Mouse (Mus musculus) midbrain, embryonic 12.5 days (tissue): ENCODE results near the gene 6820408C15Rik. TPM values are rescaled to one million over a fixed set of nuclear protein-coding genes. Genes with fewer than 3 reads are reported as not detected.

Experiments
- ATAC-seq: fragments of 200-750 bp; cut with Nextera tagmentation; 2 replicates; pipeline ENCODE4 v1.8.0; 2017; ENCODE audit warnings: low read depth, moderate TSS enrichment, moderate library complexity; ENCODE audit not compliant: low FRiP score
- H3K27ac ChIP-seq: fragments of 300-500 bp; sonication (generic); replicated peaks from 2 replicates; pipeline ENCODE4 v1.5.1; 2016; ENCODE audit warnings: mild to moderate bottlenecking
- H3K27me3 ChIP-seq: fragments of 300-500 bp; sonication (generic); 2 replicates; pipeline ENCODE4 v1.6.1; 2016; ENCODE audit warnings: mild to moderate bottlenecking
- H3K36me3 ChIP-seq: fragments of 300-500 bp; sonication (generic); 2 replicates; pipeline ENCODE4 v1.6.1; 2016
- H3K4me1 ChIP-seq: fragments of 300-500 bp; sonication (generic); 2 replicates; pipeline ENCODE4 v1.6.1; 2016
- H3K4me2 ChIP-seq: fragments of 300-500 bp; sonication (generic); replicated peaks from 2 replicates; pipeline ENCODE4 v1.6.1; 2016; ENCODE audit warnings: mild to moderate bottlenecking, moderate library complexity
- H3K4me3 ChIP-seq: fragments of 300-500 bp; sonication (generic); 2 replicates; pipeline ENCODE4 v1.5.1; 2016; ENCODE audit warnings: mild to moderate bottlenecking
- H3K9ac ChIP-seq: fragments of 300-500 bp; sonication (generic); replicated peaks from 2 replicates; pipeline ENCODE4 v1.6.1; 2016; ENCODE audit warnings: mild to moderate bottlenecking, moderate library complexity
- H3K9me3 ChIP-seq: fragments of 300-500 bp; sonication (generic); 2 replicates; pipeline ENCODE4 v1.6.1; 2016; ENCODE audit warnings: mild to moderate bottlenecking
- WGBS: fragments of 180-500 bp; shearing (Covaris S2); methylation state at CpG from one replicate; pipeline ENCODE4 v1.1.7; 2016; 5-methylcytosine and 5-hydroxymethylcytosine counted together
- polyA plus RNA-seq: library from polyadenylated mRNA; unstranded; fragments of >200 nt; fragmentation: Nextera tagmentation; extraction: Ambion mirVana; gene quantifications from 2 replicates; pipeline ENCODE4 v1.2.1, GENCODE M21; 2016

Gene 6820408C15Rik
- polyA plus RNA-seq, 1 experiment from 2014 or later: 0.54 TPM

DNA sequence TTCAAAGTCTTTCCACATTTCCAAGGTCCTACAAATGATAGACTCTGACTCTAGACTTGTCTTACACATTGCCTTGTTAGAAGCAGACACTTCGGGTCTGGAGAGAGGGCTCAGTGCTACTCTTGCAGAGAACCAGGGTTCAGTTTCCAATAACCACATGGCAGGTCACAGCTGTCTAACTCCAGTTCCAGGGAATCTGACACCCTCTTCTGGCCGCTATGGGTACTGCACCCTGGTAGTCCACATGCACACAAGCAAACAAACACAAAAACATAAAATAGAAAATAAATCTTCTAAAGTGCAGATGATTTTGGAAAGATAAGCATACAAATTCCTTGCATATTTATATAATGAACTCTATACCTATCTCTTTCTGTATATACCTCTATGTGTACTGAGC lies 71.6 kb downstream of the 6820408C15Rik start:
- no peak overlapping the region for H3K4me3 ChIP-seq
- no peaks in the 10 kb centered on the region for H3K27me3 ChIP-seq
- no peak overlapping the region for H3K9ac ChIP-seq
- no peak overlapping the region for H3K4me2 ChIP-seq
- no peak overlapping the region for H3K27ac ChIP-seq
- 74% methylated on average over 2 of the region's 2 CpGs for WGBS
- ATAC-seq: no peak
- H3K4me1 ChIP-seq: no peaks in the 10 kb centered on the region
- no peaks in the 10 kb centered on the region for H3K36me3 ChIP-seq
- no peaks in the 10 kb centered on the region for H3K9me3 ChIP-seq

DNA sequence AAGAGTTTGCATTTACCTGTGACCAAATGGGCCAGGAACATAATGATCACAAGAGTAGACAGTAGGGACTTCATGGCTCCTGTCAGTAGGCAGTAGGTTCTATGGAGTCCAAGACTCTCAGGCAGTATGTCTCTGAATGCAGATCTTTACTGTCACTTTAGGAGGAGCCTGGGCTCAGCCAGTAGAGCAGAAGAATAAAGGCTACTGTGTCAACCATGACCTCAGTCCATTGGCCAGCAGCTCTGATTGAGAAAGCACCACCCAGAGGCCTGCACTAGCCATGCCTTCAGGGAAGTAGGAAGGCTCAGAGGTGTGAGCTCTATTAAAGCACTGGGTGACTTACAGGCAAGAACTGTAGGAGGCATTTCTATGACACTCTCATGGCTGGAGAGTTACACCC lies 74.7 kb downstream of the 6820408C15Rik start, which contains the start of gene Defb22:
TSS of gene Defb22 (minus strand) at position 101 of the 400 bp plus-strand sequence.
- H3K27me3 ChIP-seq: no peaks in the 10 kb centered on the region
- no peak within 1 kb of the TSS for H3K4me2 ChIP-seq
- H3K9me3 ChIP-seq: no peaks in the 10 kb centered on the region
- no peak within 1 kb of the TSS for H3K4me3 ChIP-seq
- H3K9ac ChIP-seq: no peak within 1 kb of the TSS
- H3K4me1 ChIP-seq: no peaks in the 10 kb centered on the region
- no peak within 1 kb of the TSS for H3K27ac ChIP-seq
- H3K36me3 ChIP-seq: no peaks in the 10 kb centered on the region
- no peak for ATAC-seq

DNA sequence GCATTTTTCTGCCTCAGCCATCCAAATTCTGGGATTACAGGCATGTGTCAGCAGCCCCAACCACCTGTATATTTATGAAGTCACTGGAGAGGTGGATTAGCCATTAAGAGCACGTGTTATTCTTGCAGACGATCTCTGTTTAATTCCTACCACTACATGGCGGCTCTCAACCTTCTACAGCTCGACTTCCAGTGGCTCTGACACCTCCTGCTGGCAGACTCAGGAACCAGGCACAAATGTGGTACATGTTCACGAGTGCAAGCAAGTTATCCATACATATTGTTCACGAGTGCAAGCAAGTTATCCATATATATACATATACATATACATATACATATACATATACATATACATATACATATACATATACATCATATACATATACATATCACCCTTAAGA lies 77.8 kb downstream of the 6820408C15Rik start:
- H3K4me2 ChIP-seq: no peak overlapping the region
- no peaks in the 10 kb centered on the region for H3K27me3 ChIP-seq
- WGBS: 72% methylated on average over 6 of the region's 6 CpGs
- no peaks in the 10 kb centered on the region for H3K9me3 ChIP-seq
- H3K36me3 ChIP-seq: no peaks in the 10 kb centered on the region
- no peaks in the 10 kb centered on the region for H3K4me1 ChIP-seq
- H3K9ac ChIP-seq: no peak overlapping the region
- no peak for ATAC-seq
- H3K27ac ChIP-seq: no peak overlapping the region
- no peak overlapping the region for H3K4me3 ChIP-seq

Other genes starting within 250 kb of the 6820408C15Rik start
- gene Csnk2a1, start 188.7 kb upstream of the 6820408C15Rik start, polyA plus RNA-seq: 92.3 and 97.8 TPM in 2 replicates
- 35.3 and 40.3 TPM in 2 replicates for gene Tbc1d20, start 121.8 kb upstream of the 6820408C15Rik start, polyA plus RNA-seq
- gene Rbck1, start 82.9 kb upstream of the 6820408C15Rik start, polyA plus RNA-seq: 91.4 and 96.6 TPM in 2 replicates
- 2.1 and 2.5 TPM in 2 replicates for gene Trib3, start 71.6 kb upstream of the 6820408C15Rik start, polyA plus RNA-seq
- gene Nrsn2, start 38.9 kb upstream of the 6820408C15Rik start, polyA plus RNA-seq: 12.5 and 16.1 TPM in 2 replicates
- gene Sox12, start 17.5 kb upstream of the 6820408C15Rik start, polyA plus RNA-seq: 15.6 and 18.7 TPM in 2 replicates
- gene Zcchc3, start 560 bp upstream of the 6820408C15Rik start, polyA plus RNA-seq: 51.3 and 53.3 TPM in 2 replicates
- not detected in 2 replicates for gene Defb23, start 49.0 kb downstream of the 6820408C15Rik start, polyA plus RNA-seq
- gene Defb20, start 61.5 kb downstream of the 6820408C15Rik start, polyA plus RNA-seq: not detected in 2 replicates
- gene Defb22, start 74.6 kb downstream of the 6820408C15Rik start, polyA plus RNA-seq: not detected in 2 replicates
- gene Defb26, start 96.1 kb downstream of the 6820408C15Rik start, polyA plus RNA-seq: not detected in 2 replicates
- gene Defb28, start 102.7 kb downstream of the 6820408C15Rik start, polyA plus RNA-seq: not detected in 2 replicates
- gene Defb29, start 124.5 kb downstream of the 6820408C15Rik start, polyA plus RNA-seq: not detected in 2 replicates
- not detected in 2 replicates for gene Gm17416, start 153.8 kb downstream of the 6820408C15Rik start, polyA plus RNA-seq
- not detected in 2 replicates for gene Defb21, start 157.2 kb downstream of the 6820408C15Rik start, polyA plus RNA-seq
- gene Defb19, start 164.7 kb downstream of the 6820408C15Rik start, polyA plus RNA-seq: not detected in 2 replicates
- gene Defb45, start 183.8 kb downstream of the 6820408C15Rik start, polyA plus RNA-seq: not detected in 2 replicates
- not detected in 2 replicates for gene Defb36, start 188.7 kb downstream of the 6820408C15Rik start, polyA plus RNA-seq
- not detected in 2 replicates for gene Defb25, start 207.5 kb downstream of the 6820408C15Rik start, polyA plus RNA-seq
- gene Rem1, start 211.4 kb downstream of the 6820408C15Rik start, polyA plus RNA-seq: 0.31 TPM in 1 of 2 replicates, not detected in the other